Mouse (Mus musculus): ENCODE results near the gene Sct.
"Not testable (repeated sequence)": the region's sequence is repeated elsewhere in the genome, so short reads cannot be mapped to it uniquely, and the experiment has no call there.

The Sct gene

GRCm38 (mm10) chr7:141250486-141250885 lies 28.4 kb downstream of the Sct start:
- intact Hi-C loops (cut with DNase I) = not testable (repeated sequence)

GRCm38 (mm10) chr7:141231551-141231950 lies 47.4 kb downstream of the Sct start:
- intact Hi-C loops (cut with DNase I) = no loop called here

- intact Hi-C loops (cut with DNase I) = no loop called here
These were observed 47.8 kb downstream of the Sct start for GRCm38 (mm10) chr7:141231111-141231510.

GRCm38 (mm10) chr7:141230570-141230969 lies 48.4 kb downstream of the Sct start:
- intact Hi-C loops (cut with DNase I) = no loop called here

GRCm38 (mm10) chr7:141229702-141230101 lies 49.2 kb downstream of the Sct start:
- intact Hi-C loops (cut with DNase I) = loop anchor here (5.0 kb wide), 1 partner anchor 133 kb away; no protein-coding TSS in a partner anchor

Data from adrenal gland (tissue).